Mouse (Mus musculus): Measurements from ENCODE around the gene Myrip.
"Not testable (repeated sequence)": the region's sequence is repeated elsewhere in the genome, so short reads cannot be mapped to it uniquely, and the experiment has no call there.

Gene Myrip

GRCm38 (mm10) chr9:120377726-120378125, 76.4 kb downstream of the Myrip start:
- no peak for DNase-seq (ENCODE audit: low read depth in 1 of 2, low spot score in 2 of 2)

DNA sequence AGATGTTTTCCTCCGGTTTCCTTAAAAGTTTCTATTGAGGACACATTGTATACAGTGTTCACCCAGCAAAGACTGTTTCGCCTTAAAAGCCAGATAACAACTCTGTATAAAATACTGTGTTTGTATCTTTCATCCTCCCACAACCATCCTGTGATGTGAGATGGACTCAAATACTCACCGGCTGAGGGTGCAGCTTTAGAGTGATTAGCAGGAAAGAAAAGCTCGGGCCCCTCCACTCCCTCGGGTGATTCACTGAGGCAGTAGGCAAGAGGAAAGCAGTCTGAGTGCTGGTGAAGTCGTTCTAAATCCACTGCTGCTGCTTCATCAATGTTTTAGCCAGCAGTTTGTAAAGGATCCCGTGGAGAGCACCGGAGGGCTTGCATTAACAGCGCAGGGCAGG, 93.9 kb downstream of the Myrip start:
- DNase-seq (ENCODE audit: low read depth in 1 of 2, low spot score in 2 of 2), result no peak

GRCm38 (mm10) chr9:120396579-120397185, 95.4 kb downstream of the Myrip start:
- no peak for DNase-seq (ENCODE audit: low read depth in 1 of 2, low spot score in 2 of 2)

- DNase-seq (ENCODE audit: low read depth in 1 of 2, low spot score in 2 of 2), result no peak
Observed at GRCm38 (mm10) chr9:120398289-120398688, 97.0 kb downstream of the Myrip start.

- DNase-seq (ENCODE audit: low read depth in 1 of 2, low spot score in 2 of 2), result not testable (repeated sequence)
Observed at GRCm38 (mm10) chr9:120399537-120399936, 98.2 kb downstream of the Myrip start.

DNA sequence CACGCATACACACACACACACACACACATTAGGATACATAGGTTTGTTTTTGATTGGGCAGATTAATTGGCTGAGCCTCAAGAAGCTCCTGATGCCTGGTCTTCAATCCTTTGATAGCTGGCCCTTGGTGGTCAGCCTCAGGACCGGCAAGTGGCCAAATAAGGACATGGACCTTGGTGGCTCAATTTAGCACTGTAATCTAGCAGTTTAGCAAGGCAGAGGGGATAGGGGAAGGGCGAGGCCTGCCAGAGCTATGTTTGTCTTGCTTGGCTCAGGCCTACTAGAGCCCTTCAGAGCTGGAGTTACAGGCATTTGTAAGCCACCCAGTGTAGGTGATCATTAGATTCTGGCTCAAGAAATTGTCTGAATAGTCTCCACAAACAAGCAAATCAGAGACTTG, 101.1 kb downstream of the Myrip start:
- no peak for DNase-seq (ENCODE audit: low read depth in 1 of 2, low spot score in 2 of 2)

- no peak for DNase-seq (ENCODE audit: low read depth in 1 of 2, low spot score in 2 of 2)
Observed at GRCm38 (mm10) chr9:120403661-120404060, 102.3 kb downstream of the Myrip start.

GRCm38 (mm10) chr9:120409663-120410181, 108.4 kb downstream of the Myrip start:
- no peak for DNase-seq (ENCODE audit: low read depth in 1 of 2, low spot score in 2 of 2)

GRCm38 (mm10) chr9:120410421-120410820, 109.1 kb downstream of the Myrip start:
- DNase-seq (ENCODE audit: low read depth in 1 of 2, low spot score in 2 of 2), result peak in 1 of 2 experiments; percentile 8

GRCm38 (mm10) chr9:120415504-120415903, 114.2 kb downstream of the Myrip start:
- DNase-seq (ENCODE audit: low read depth in 1 of 2, low spot score in 2 of 2), result peak; percentile 33 to 38

DNA sequence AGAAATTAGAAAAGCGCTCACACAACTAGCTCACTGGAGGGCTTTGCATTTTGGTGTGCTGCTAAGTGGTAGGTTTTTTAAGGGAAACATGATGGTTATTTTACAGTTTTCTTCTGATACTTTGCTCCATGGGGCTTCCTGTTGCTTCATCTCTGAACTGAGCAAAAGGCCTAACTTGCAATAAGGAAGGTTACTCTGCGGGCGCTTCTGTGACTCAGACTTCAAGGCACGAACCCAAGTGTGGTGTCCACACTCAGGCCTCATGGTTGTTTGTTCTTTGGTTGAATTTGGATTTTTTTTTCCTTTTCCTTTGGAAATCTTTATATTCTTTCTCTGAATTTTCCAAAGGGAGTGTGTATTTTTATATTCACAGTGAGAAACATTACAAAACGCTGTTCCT, 114.8 kb downstream of the Myrip start:
- DNase-seq (ENCODE audit: low read depth in 1 of 2, low spot score in 2 of 2), result no peak

GRCm38 (mm10) chr9:120416729-120417128, 115.4 kb downstream of the Myrip start:
- DNase-seq (ENCODE audit: low read depth in 1 of 2, low spot score in 2 of 2), result no peak

GRCm38 (mm10) chr9:120418582-120418981, 117.3 kb downstream of the Myrip start:
- no peak for DNase-seq (ENCODE audit: low read depth in 1 of 2, low spot score in 2 of 2)

GRCm38 (mm10) chr9:120424567-120424966, 123.3 kb downstream of the Myrip start:
- no peak for DNase-seq (ENCODE audit: low read depth in 1 of 2, low spot score in 2 of 2)

DNA sequence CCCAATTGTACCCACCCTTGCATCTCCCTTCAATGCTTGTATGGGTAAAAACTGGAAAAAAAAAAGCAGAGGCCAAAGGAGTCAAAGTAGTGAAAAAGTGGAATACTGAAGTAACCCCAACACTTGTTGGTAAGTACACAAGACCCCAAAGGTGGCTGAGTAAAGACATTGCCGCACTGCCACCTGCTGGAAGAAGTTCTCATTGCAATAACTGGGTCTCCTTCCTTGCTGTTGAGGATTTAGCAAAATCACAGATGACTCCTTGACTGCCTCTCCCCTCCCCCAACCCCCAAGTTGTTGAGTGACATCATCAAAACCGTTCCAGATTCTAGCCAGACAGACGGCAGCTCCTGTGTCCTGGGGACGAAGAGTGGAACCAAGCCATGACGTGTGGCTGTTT, 124.5 kb downstream of the Myrip start:
- DNase-seq (ENCODE audit: low read depth in 1 of 2, low spot score in 2 of 2), result no peak

GRCm38 (mm10) chr9:120428181-120428580, 126.9 kb downstream of the Myrip start:
- no peak for DNase-seq (ENCODE audit: low read depth in 1 of 2, low spot score in 2 of 2)

DNA sequence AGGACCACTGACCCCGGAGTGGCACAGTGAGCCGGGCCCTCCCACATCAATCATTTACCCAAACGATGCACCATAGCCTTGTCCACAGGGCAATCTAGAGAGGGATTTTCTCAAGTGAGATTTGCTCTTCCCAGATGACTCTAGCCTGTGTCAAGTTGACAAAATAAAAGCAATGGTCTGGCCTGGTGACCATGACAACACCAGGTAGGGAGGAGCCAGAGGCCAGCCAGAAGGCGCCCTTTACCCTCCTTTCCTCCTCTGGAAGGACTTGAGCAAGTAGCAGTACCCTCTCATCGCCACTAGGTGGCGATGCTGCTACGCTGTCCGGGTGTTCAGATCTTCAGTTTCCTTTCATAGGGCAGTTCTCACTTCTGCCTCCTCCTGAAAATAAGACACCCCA, 132.4 kb downstream of the Myrip start:
- DNase-seq (ENCODE audit: low read depth in 1 of 2, low spot score in 2 of 2), result peak in 1 of 2 experiments; percentile 27

DNA sequence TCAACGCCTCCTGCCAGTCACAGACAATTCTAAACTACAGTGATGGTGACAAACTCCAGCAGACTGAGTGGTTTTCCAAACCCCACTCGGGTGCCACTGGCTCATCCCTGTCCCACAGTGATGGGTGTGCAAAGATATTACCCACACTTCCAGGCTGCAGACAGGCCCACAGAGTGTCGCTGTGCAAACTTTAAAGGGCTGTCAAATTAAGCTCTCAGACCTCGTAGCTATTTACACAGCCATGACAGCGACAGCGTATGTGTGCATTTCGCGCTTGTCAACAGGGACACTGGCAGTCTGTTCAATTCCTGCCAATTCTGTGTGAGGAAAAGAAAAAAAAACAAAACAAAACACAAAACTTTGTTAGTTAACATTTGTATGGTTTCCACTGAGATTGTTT, 134.5 kb downstream of the Myrip start:
- DNase-seq (ENCODE audit: low read depth in 1 of 2, low spot score in 2 of 2), result no peak

DNA sequence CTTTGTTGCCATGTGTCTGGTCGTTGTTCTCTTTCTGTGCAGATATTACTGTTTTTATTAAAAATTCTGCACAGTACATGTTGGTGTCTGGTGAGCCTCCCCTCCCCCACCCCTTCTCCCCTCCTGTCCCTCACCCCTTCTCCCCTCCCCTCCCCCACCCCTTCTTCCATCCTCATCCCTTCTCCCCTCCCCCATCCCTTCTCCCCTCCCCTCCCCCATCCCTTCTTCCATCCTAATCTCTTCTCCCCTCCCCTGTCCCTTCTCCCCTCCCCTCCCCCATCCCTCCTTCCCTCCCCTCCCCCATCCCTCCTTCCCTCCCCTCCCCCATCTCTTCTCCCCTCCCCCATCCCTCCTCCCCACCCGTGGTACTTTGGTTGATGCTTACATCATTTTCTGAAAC, 135.5 kb downstream of the Myrip start:
- no peak for DNase-seq (ENCODE audit: low read depth in 1 of 2, low spot score in 2 of 2)

DNA sequence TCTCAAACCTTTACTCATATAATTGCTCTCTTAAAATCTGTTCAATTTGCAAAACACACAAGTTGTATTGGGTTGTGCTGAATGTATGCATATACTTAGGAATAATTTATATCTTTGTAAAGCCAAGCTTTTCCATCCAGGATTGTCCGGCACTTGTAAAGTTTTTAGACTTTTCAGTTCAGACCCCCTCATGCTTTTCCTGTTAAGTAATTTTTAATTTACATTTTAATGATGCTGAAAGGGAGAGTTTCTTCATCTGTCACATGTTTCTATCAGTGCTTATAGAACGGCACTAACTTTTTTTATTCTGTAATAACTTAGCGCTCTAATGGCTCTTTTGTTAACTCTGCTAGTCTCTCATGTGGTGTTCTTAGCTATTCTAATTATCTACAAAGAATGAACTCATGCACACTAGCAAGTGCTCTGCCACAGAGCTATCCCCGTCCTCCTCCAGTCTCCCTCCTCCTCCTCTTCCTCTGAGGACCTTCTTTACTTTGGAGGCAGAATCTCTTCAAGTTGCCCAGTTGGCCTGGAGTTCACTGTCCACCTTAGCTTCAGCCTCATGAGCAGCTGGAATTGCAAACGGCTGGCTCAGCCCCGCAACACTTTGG, 136.1 kb downstream of the Myrip start:
- DNase-seq (ENCODE audit: low read depth in 1 of 2, low spot score in 2 of 2), result no peak

GRCm38 (mm10) chr9:120438350-120438749, 137.0 kb downstream of the Myrip start:
- no peak for DNase-seq (ENCODE audit: low read depth in 1 of 2, low spot score in 2 of 2)

DNA sequence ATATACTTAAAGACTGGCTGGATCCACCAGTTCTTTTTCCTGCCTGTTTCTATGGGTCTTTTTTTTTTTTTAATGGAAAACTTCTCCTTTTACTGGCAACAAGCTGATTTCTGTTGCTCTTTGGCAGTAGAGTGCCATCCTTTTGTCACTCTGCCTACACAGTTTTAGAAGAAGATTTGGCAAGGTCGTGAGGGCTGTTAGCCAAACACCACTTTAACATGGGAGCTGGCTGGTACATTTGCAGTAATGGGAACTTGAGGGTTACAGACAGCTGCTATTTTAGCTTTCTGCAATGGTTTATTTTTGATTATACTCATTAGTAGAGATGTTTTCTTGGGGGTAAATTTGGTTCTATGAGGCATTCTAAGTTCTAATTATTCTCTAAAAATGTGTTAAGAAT, 137.5 kb downstream of the Myrip start:
- no peak for DNase-seq (ENCODE audit: low read depth in 1 of 2, low spot score in 2 of 2)

DNA sequence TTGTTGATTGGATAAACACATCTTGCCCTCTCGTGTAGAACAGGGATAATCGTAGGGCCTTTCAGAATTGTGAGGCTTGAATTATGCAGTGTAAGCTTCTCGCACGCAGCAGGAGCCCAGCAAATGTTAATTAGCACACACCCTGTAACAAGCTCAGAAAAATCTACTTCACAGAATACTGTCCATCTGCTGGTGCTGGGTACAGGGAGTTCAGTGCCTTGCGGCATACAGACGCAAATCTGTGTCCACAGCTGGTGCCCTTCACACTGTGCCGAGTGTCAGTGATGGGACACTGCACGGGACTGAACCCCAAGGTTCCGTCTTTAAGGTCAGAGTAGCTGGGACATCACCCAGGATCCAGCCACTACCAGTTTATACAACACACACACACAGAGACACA, 143.3 kb downstream of the Myrip start:
- DNase-seq (ENCODE audit: low read depth in 1 of 2, low spot score in 2 of 2), result no peak
